Mouse (Mus musculus) liver, embryonic 18 days (tissue): ENCODE results near the gene Trim12a. TPM values are rescaled to one million over a fixed set of nuclear protein-coding genes. Genes with fewer than 3 reads are reported as not detected.

Source experiments
- polyA plus RNA-seq: library from polyadenylated mRNA; depleted of rRNA; stranded (reverse); fragments of >200 nt; gene quantifications from 2 replicates; pipeline ENCODE4 v1.2.3, GENCODE M21; 2012; rRNA removed

The Trim12a gene
- 8.1 and 9.8 TPM in 2 replicates for polyA plus RNA-seq

GRCm38 (mm10) chr7:104315369-104316080 lies at the start of gene Trim12a:
Trim12a (minus strand) TSS chr7:104315466.

GRCm38 (mm10) chr7:104352717-104353599 lies 37.7 kb upstream of the Trim12a start, which contains the start of gene Trim12c:
Trim12c (minus strand) TSS chr7:104353362.

GRCm38 (mm10) chr7:104329171-104329570 lies 13.9 kb upstream of the Trim12a start, which contains the start of gene Trim34b:
Trim34b (plus strand) TSS chr7:104329471.

GRCm38 (mm10) chr7:104287576-104288443 lies 27.5 kb downstream of the Trim12a start, which contains the start of gene Trim5:
Trim5 (minus strand) TSS chr7:104288094.

Other genes with a start within 250 kb of the Trim12a start
- not detected in 2 replicates for gene Olfr644, start 243.6 kb downstream of the Trim12a start, polyA plus RNA-seq
- gene Olfr645, start 230.0 kb downstream of the Trim12a start, polyA plus RNA-seq = not detected in 2 replicates
- gene Olfr646, start 210.6 kb downstream of the Trim12a start, polyA plus RNA-seq = not detected in 2 replicates
- gene Ubqln5, start 185.6 kb downstream of the Trim12a start, polyA plus RNA-seq = not detected in 2 replicates
- gene Olfr643, start 178.1 kb downstream of the Trim12a start, polyA plus RNA-seq = not detected in 2 replicates
- gene Ubqln3, start 172.2 kb downstream of the Trim12a start, polyA plus RNA-seq = not detected in 2 replicates
- gene Ubqlnl, start 164.9 kb downstream of the Trim12a start, polyA plus RNA-seq = not detected in 2 replicates
- not detected in 2 replicates for gene Olfm5, start 150.6 kb downstream of the Trim12a start, polyA plus RNA-seq
- 0.01 and 0.03 TPM in 2 replicates for gene Olfr648, start 132.1 kb downstream of the Trim12a start, polyA plus RNA-seq
- gene Olfr649, start 119.5 kb downstream of the Trim12a start, polyA plus RNA-seq = not detected in 2 replicates
- gene Trim6, start 96.7 kb downstream of the Trim12a start, polyA plus RNA-seq = 0.81 and 0.87 TPM in 2 replicates
- 7.1 and 9.7 TPM in 2 replicates for gene Trim34a, start 71.0 kb downstream of the Trim12a start, polyA plus RNA-seq
- gene Trim5, start 27.4 kb downstream of the Trim12a start, polyA plus RNA-seq = 1.1 TPM in 2 replicates
- gene Trim34b, start 14.0 kb upstream of the Trim12a start, polyA plus RNA-seq = 0.06 and 0.09 TPM in 2 replicates
- gene Trim12c, start 37.9 kb upstream of the Trim12a start, polyA plus RNA-seq = 4.3 and 5.4 TPM in 2 replicates
- 2.0 and 2.1 TPM in 2 replicates for gene Trim30b, start 54.4 kb upstream of the Trim12a start, polyA plus RNA-seq
- 0.65 and 0.76 TPM in 2 replicates for gene Trim30c, start 85.4 kb upstream of the Trim12a start, polyA plus RNA-seq
- gene Trim30a, start 149.7 kb upstream of the Trim12a start, polyA plus RNA-seq = 9.0 and 10.3 TPM in 2 replicates
- 3.8 and 4.3 TPM in 2 replicates for gene Trim30d, start 192.4 kb upstream of the Trim12a start, polyA plus RNA-seq
- not detected in 2 replicates for gene Olfr651, start 234.7 kb upstream of the Trim12a start, polyA plus RNA-seq
- not detected in 2 replicates for gene Olfr652, start 245.4 kb upstream of the Trim12a start, polyA plus RNA-seq